Mouse (Mus musculus) adrenal gland, postnatal 4 days (tissue): ENCODE results near the gene Aldh3b3. TPM values are rescaled to one million over a fixed set of nuclear protein-coding genes. Genes with fewer than 3 reads are reported as not detected.
A peak's percentile ranks its signal among the peaks of the same experiment; 100 is the strongest.

ENCODE experiments used
- DNase-seq, 2 experiments: peaks; one replicate each; pipeline ENCODE4 v3.0.0; 2021 to 2022; ENCODE audit warnings: low spot score in 2 of 2, mixed read lengths in 2 of 2
- long read RNA-seq, 2 experiments: library from polyadenylated mRNA; stranded (forward); transcript quantifications; one replicate each; pipeline ENCODE4 v2.0.0; 2021
- total RNA-seq, 2 experiments: library from RNA; stranded (reverse); gene quantifications; 2 replicates each; pipeline ENCODE4 v1.2.3; 2021

The Aldh3b3 gene
- under 1 TPM; 0.67 to 0.87 TPM for total RNA-seq
- long read RNA-seq, experiment 1 = 0 reads
- long read RNA-seq, experiment 2 = 0 reads

- no peak for DNase-seq
Observed at GRCm38 (mm10) chr19:3958470-3958869, at the start of gene Aldh3b3. Aldh3b3 (plus strand) TSS chr19:3958645.

- no peak for DNase-seq
Observed at GRCm38 (mm10) chr19:3910206-3910605, 48.2 kb upstream of the Aldh3b3 start.

- peak; percentile 74 to 84 for DNase-seq
Observed at GRCm38 (mm10) chr19:3912337-3913204, 45.9 kb upstream of the Aldh3b3 start, which contains the start of gene Ndufs8. Ndufs8 (minus strand) TSS chr19:3912774.

GRCm38 (mm10) chr19:3913692-3914091 is 44.8 kb upstream of the Aldh3b3 start:
- DNase-seq = no peak

- no peak for DNase-seq
Observed at GRCm38 (mm10) chr19:3914535-3914934, 43.9 kb upstream of the Aldh3b3 start.

- DNase-seq = no peak
Observed at GRCm38 (mm10) chr19:3916727-3917126, 41.7 kb upstream of the Aldh3b3 start.

- DNase-seq = no peak
Observed at GRCm38 (mm10) chr19:3919928-3920327, 38.5 kb upstream of the Aldh3b3 start.

GRCm38 (mm10) chr19:3922661-3923371 is 35.6 kb upstream of the Aldh3b3 start:
- no peak for DNase-seq

- DNase-seq = no peak
Observed at GRCm38 (mm10) chr19:3923586-3923985, 34.9 kb upstream of the Aldh3b3 start.

GRCm38 (mm10) chr19:3924190-3924589 is 34.3 kb upstream of the Aldh3b3 start:
- DNase-seq = no peak

GRCm38 (mm10) chr19:3924868-3925267 is 33.6 kb upstream of the Aldh3b3 start:
- no peak for DNase-seq

GRCm38 (mm10) chr19:3925859-3926258 is 32.6 kb upstream of the Aldh3b3 start:
- DNase-seq = no peak

GRCm38 (mm10) chr19:3926279-3926678 is 32.2 kb upstream of the Aldh3b3 start:
- DNase-seq = no peak

- no peak for DNase-seq
Observed at GRCm38 (mm10) chr19:3926685-3927084, 31.8 kb upstream of the Aldh3b3 start.

GRCm38 (mm10) chr19:3927989-3928388 is 30.5 kb upstream of the Aldh3b3 start:
- no peak for DNase-seq

GRCm38 (mm10) chr19:3928779-3929178 is 29.7 kb upstream of the Aldh3b3 start:
- DNase-seq = no peak

GRCm38 (mm10) chr19:3929211-3929941 is 29.1 kb upstream of the Aldh3b3 start, which contains the start of gene Aldh3b1:
Aldh3b1 (minus strand) TSS chr19:3929808.
- DNase-seq = peak; percentile 85 to 92

- DNase-seq = no peak
Observed at GRCm38 (mm10) chr19:3930262-3931057, 28.0 kb upstream of the Aldh3b3 start.

GRCm38 (mm10) chr19:3931716-3932115 is 26.7 kb upstream of the Aldh3b3 start:
- DNase-seq = no peak
